Mouse (Mus musculus) adrenal gland, postnatal 10 days (tissue): Measurements from ENCODE around the gene Cacnb2. TPM values are rescaled to one million over a fixed set of nuclear protein-coding genes. Genes with fewer than 3 reads are reported as not detected.
A peak's percentile ranks its signal among the peaks of the same experiment; 100 is the strongest.

Source experiments
- DNase-seq: peaks from one replicate; pipeline ENCODE4 v3.0.0; 2021; ENCODE audit warnings: mixed read lengths
- long read RNA-seq, 2 experiments: library from polyadenylated mRNA; stranded (forward); transcript quantifications; one replicate each; pipeline ENCODE4 v2.0.0; 2021
- total RNA-seq, 2 experiments: library from RNA; stranded (reverse); gene quantifications; 2 replicates each; pipeline ENCODE4 v1.2.3; 2021

The Cacnb2 gene
- total RNA-seq = 10 to 100 TPM; 29.6 to 42.6 TPM
- long read RNA-seq, experiment 1, partial matches to known transcripts = 3 of 5 reads
- long read RNA-seq, experiment 1, other reads (novel, unspliced or antisense) = 2 of 5 reads
- long read RNA-seq, experiment 2, partial matches to known transcripts = 1 of 2 reads
- long read RNA-seq, experiment 2, other reads (novel, unspliced or antisense) = 1 of 2 reads

- no peak for DNase-seq
Measured at GRCm38 (mm10) chr2:14602788-14603187, at the start of gene Cacnb2. Gene Cacnb2 (plus strand): TSS chr2:14603088.

- DNase-seq = no peak
Measured at GRCm38 (mm10) chr2:14568020-14568419, 34.9 kb upstream of the Cacnb2 start.

GRCm38 (mm10) chr2:14571300-14571699 lies 31.6 kb upstream of the Cacnb2 start:
- DNase-seq = no peak

- DNase-seq = no peak
Measured at GRCm38 (mm10) chr2:14589541-14589940, 13.3 kb upstream of the Cacnb2 start.

- no peak for DNase-seq
Measured at GRCm38 (mm10) chr2:14597909-14598563, 4.9 kb upstream of the Cacnb2 start.

- peak; percentile 86 for DNase-seq
Measured at GRCm38 (mm10) chr2:14603784-14604781, 1.2 kb downstream of the Cacnb2 start.

- peak; percentile 55 for DNase-seq
Measured at GRCm38 (mm10) chr2:14604791-14605190, 1.9 kb downstream of the Cacnb2 start.

- DNase-seq = peak; percentile 23
Measured at GRCm38 (mm10) chr2:14605207-14605606, 2.3 kb downstream of the Cacnb2 start.

- peak; percentile 16 for DNase-seq
Measured at GRCm38 (mm10) chr2:14608606-14609005, 5.7 kb downstream of the Cacnb2 start.

- DNase-seq = no peak
Measured at GRCm38 (mm10) chr2:14612705-14613104, 9.8 kb downstream of the Cacnb2 start.

GRCm38 (mm10) chr2:14616361-14616760 lies 13.5 kb downstream of the Cacnb2 start:
- no peak for DNase-seq

- DNase-seq = no peak
Measured at GRCm38 (mm10) chr2:14620120-14620853, 17.4 kb downstream of the Cacnb2 start.

- DNase-seq = no peak
Measured at GRCm38 (mm10) chr2:14620891-14621290, 18.0 kb downstream of the Cacnb2 start.

GRCm38 (mm10) chr2:14623820-14624219 lies 20.9 kb downstream of the Cacnb2 start:
- no peak for DNase-seq

GRCm38 (mm10) chr2:14629814-14630492 lies 27.1 kb downstream of the Cacnb2 start:
- DNase-seq = no peak

- no peak for DNase-seq
Measured at GRCm38 (mm10) chr2:14631590-14631989, 28.7 kb downstream of the Cacnb2 start.

GRCm38 (mm10) chr2:14633202-14633601 lies 30.3 kb downstream of the Cacnb2 start:
- DNase-seq = no peak

GRCm38 (mm10) chr2:14639266-14639665 lies 36.4 kb downstream of the Cacnb2 start:
- DNase-seq = no peak

- DNase-seq = no peak
Measured at GRCm38 (mm10) chr2:14639877-14640276, 37.0 kb downstream of the Cacnb2 start.

GRCm38 (mm10) chr2:14641040-14641439 lies 38.2 kb downstream of the Cacnb2 start:
- peak; percentile 28 for DNase-seq

- peak; percentile 39 for DNase-seq
Measured at GRCm38 (mm10) chr2:14651268-14651667, 48.4 kb downstream of the Cacnb2 start.
